Mouse (Mus musculus): ENCODE measurements around the gene Psmd1. TPM values are rescaled to one million over a fixed set of nuclear protein-coding genes. Genes with fewer than 3 reads are reported as not detected.
A peak's percentile ranks its signal among the peaks of the same experiment; 100 is the strongest.

Psmd1 gene
- total RNA-seq, 4 experiments from 2014 or later: 117 to 122 (median 118) TPM

DNA sequence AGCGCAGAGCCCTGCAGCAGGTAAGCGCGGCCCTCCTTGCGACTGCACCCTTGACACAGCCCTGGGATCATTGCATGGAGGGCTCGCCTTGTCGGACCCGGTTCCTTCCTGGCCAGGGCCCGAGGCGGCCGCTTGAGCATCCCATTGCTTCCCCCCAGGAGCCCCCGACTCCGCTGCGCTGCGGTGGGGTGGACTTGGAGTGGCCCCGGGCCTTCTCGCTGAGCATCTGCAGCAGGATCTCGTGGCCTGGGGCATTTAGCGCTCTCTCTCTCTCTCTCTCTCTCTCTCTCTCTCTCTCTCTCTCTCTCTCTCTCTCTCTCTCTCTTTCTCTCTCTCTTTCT is 90.6 kb downstream of the Psmd1 start:
- DNase-seq (ENCODE audit: low spot score in 2 of 2): no peak

DNA sequence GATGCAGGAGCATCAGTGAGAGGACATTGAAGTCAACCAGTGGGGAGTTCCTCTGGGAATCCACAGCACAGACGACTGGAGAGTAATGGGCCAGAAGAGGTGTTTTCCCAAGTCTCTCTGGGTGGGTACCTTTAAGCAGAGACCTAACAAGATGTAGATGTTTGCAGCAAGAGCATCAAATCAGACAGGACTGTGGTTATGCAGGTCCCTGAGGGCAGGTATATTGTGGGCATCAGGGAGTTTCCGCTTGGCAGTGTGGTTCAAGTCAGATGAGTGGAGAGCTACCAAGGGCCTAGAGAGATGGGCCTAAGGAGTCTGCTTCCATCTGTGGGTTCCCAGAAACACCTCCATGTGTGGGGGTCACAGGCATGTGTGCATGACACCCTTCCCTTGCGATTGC is 91.9 kb downstream of the Psmd1 start:
- no peak for DNase-seq (ENCODE audit: low spot score in 2 of 2)

DNA sequence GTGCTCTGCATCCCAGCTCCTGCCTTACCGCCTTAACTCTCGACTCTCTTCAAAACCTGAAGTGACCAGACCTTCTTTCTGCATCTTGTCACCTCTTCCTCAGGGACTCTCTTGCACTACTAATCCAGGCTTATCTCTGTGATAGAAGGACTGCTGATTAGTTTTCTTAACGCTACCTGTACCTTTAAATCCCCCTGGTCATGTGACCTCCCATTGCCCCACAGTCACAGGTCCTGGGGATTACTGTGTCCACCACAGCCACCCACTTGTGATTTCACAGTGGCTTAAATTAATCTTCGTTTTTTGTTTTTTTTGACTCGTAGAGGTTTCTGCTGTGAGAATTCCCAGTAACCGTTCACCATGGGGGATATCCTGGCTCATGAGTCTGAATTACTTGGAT is 92.4 kb downstream of the Psmd1 start:
- DNase-seq (ENCODE audit: low spot score in 2 of 2): no peak

DNA sequence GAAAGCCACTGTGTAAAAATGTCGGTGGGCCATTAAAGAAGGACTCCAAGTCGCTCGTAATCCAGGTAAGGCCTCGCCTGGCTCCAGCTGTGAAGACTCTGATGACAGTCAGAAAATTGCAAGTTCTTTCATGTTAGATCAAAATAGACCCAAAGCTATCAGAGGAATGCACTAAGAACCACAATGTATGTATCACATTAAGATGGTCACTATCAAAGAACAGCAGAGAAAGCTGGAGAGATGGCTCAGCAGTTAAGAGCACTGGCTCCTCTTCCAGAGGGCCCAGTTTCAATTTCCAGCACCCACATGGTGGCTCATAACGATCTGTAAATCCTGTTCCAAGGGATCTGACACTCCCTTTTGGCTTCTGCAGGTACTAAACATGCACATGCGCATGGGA is 95.9 kb downstream of the Psmd1 start:
- no peak for DNase-seq (ENCODE audit: low spot score in 2 of 2)

DNA sequence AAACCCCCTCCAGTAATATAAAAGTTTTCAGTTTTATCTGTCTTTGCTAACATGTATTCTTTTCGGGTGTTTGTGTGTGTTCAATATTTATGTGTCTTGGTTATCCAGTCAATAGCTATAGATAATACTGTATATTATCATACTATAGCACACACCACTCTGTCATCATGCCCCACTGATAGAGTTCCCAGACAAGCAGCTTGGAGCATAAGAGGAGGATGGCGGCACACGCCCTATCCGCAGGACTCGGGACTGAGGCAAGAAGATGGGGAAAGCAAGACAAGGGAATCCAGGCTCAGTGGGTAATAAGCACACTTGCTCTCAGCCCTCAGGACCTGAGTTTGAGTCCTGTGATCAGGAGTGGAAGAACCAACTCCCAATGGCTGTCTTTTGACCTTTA is 96.3 kb downstream of the Psmd1 start:
- no peak for DNase-seq (ENCODE audit: low spot score in 2 of 2)

DNA sequence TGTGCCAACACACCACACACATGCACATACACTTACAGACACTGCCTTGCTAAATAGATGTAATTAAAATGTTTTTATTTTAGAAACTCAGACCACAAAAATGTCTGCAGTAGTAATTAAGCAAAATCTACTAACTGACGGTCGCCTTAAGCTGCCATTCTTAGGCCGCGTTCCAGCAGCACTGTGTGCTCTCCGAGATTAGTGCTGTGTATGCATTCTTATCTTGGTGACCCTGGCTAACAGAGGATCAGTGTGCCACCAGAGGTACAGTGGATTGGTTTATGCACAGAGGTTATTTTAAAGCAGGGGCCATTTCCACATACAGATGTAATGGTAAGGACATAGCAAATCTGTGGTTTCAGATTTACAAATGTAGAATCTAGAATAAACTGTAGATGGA is 96.9 kb downstream of the Psmd1 start:
- DNase-seq (ENCODE audit: low spot score in 2 of 2): no peak

DNA sequence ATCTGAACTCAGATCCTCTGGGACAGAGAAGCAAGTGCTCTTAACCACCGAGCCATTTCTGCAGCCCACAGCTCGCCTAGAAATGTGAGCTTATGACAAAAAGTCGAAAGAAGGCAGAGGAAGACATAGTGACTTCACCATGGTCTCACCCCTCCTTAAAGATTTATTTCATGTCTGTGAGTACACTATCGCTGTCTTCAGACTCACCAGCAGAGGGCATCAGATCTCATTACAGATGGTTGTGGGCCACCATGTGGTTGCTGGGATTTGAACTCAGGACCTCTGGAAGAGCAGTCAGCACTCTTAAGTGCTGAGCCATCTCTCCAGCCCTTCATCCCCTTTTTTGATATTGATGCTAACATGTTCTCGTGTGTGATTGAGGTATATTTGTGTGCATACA is 110.4 kb downstream of the Psmd1 start:
- no peak for DNase-seq (ENCODE audit: low spot score in 2 of 2)

DNA sequence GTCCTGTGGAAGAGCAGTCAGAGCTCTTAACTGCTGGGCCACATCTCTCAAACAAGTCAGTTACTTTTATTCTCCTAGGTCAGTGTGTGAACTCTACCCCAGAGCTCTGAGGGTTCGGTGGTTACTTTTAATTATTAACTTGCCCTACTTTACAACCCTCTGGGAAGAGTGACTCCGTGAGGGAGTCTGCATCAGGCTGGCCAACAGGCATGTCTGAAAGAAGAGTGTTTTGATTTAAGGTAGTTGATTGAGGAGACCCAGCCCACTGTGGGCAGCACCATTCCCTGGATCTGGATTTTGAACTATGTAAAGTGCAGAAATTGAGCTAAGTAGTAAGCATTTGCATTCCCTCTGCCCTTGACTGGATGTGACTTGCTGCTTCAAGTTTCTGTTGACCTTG is 111.9 kb downstream of the Psmd1 start:
- DNase-seq (ENCODE audit: low spot score in 2 of 2): no peak

DNA sequence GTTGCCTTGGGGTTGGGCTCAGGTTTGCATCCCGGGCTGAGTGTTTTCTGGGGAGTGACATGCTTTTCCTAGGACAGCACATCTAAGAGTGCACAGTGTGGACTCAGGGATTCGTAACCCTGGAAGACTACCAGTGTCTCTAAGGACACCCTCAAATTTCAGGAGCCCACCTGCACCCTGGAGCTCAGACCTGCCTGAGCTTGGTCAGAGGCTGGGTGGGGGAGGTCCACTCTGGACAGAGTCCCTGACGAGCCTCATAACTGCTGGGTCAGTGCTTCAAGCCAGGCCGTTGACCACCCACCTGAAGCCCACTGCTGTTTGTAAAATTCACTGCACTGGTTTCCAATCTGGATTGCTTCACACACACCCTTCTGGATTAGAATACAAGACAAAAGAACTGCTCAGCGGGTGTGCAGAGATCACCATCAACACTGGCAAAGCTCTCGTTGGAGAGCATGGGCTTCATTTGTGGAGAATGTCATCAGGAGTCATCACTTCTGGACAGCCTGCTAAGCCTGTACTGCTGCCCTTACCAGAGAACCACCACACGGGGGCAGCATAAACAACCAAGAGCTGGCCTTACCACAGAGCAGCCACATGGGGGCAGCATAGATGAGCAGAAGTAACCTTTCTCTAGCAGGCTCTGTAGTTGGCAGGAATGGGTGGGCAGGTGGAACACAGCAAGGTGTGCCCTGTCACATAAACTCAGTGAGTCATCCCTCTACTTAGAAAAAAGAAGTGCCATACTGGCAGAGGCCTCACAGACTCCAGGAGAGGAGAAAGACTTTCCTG is 114.5 kb downstream of the Psmd1 start:
- DNase-seq (ENCODE audit: low spot score in 2 of 2): peak; percentile 63 to 78

DNA sequence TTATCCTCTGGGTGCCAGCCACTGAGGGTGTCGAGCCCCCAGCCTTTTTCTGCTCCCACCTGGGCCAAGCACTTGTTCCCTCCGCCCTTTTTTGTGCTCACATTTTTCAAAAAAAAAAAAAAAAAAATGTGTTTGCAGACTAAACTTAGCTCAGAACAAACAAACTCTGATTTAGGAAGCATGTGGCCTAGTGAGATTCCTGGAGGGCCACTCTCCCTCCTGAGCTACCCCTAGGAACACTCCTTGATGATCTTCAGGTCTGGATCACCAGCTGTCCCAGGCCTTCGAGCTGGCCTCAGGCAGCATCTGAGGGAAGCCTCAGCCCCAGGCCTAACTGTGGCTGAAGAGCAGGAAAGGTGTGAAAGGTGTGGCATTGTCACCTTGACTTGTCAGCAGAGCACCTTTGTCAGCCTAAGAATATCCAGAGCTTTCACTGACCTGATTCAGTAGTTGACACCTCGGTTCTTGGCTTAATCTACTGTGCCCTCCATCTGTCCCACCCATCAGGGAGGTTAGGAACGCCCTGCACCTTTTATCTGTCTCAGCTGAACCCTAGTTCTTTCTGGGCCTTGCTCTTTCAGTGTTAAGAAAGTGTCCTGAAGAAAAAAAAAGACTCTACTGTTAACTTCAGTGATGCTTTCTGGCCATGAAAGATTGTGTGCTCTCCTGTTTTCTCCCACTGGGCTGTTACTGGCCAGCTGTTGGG is 118.0 kb downstream of the Psmd1 start:
- no peak for DNase-seq (ENCODE audit: low spot score in 2 of 2)

DNA sequence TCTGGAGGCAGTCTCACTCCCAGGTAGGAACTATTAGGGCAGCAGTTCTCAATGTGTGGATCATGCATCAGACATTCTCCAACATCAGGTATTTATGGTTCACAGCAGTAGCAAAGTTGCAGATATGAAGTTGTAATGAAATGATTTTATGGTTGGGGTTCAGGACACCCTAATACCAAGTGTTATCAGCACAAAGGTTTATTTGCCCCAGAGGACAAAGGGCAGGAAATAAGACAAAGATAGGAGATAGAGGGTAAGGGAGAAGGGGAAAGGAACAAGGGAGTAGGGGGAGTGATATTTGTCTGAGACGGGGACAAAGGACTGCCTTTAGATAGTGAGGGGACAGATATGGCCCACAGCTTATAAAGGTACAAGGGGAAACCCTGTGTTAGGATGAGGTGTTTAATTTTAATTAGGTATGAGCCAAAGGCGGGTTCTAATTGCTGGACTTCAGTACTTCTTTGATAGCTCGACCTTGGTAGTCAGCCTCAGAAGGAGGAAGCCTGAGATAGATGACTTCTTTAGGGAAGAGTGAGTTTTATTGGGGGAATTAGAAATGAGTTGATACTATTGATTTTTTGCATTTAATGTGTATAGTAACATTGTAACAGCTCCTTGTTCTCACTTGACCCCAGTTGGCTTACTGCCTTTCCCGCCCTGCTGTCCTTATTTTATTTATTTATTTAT is 119.5 kb downstream of the Psmd1 start:
- DNase-seq (ENCODE audit: low spot score in 2 of 2): no peak

DNA sequence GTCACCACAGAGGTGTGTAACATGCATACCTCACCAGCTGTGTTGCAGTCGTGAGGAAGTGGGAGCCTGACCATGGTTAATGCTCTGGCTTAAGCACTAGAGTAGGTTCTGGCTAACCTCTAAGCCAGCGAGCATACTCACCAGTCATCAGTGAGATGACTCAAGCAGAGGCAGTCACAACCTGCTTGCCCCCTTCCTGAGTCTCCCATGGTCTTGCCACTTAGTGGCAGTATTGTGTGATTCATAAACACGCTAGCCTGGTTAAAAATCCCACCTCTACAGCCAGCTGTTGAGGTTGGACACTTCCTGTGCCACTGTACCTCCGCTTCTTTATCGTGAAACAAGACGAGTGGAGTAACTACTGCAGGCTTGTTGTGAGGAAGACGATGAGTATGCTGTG is 122.6 kb downstream of the Psmd1 start:
- DNase-seq (ENCODE audit: low spot score in 2 of 2): no peak

DNA sequence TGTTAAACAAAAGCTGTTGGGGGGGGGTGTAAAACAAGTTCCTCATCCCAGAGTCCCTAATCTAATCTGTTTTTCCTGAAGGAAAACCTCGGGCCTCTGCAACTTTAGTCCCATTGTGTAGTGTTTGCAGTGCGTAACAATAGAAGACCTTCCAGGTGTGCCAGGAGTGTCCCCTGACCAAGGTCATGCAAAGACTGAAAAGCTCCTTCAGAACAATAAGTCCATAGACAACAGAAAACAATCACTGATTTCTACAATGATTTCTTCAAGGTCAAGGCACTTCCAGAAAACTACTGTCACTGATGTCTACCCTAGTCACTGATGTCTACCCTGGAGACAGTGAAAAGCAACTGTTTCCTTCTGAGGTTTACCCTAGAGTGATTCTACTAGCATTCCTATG is 123.7 kb downstream of the Psmd1 start:
- DNase-seq (ENCODE audit: low spot score in 2 of 2): no peak

DNA sequence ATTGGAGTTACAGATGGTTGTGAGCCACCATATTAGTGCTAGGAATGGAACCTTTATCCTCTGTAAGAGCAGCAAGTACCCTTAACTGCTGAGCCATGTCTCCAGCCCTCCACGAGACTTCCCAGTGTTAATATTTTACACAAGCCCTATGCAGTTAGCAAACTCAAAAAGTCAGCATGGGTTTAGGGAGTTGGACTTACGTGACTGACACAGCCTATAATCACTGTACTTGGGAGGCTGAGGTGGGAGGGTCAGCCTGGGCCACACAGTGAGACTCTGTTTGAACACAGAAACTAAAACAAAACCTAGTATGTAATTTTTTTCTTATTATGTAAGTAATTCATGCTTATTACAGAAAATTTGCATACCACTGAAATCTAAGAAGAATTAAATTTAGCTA is 124.1 kb downstream of the Psmd1 start:
- DNase-seq (ENCODE audit: low spot score in 2 of 2): no peak

Other genes with a start within 250 kb of the Psmd1 start
- 100 to 1,000 TPM; 782 to 804 (median 787) TPM for gene Itm2c, start 170.1 kb upstream of the Psmd1 start, total RNA-seq (2022)
- 1 to 10 TPM; 4.3 to 5.3 (median 4.5) TPM for gene 4933407L21Rik, start 135.9 kb upstream of the Psmd1 start, total RNA-seq (2022)
- under 1 TPM in 3 of 4 experiments, not detected in 1; 0.08 to 0.52 (median 0.25) TPM for gene Gpr55, start 103.4 kb upstream of the Psmd1 start, total RNA-seq (2022)
- 1 to 10 TPM; 1.1 to 1.7 (median 1.3) TPM for gene Spata3, start 47.6 kb upstream of the Psmd1 start, total RNA-seq (2022)
- gene 2810459M11Rik, start 18.5 kb upstream of the Psmd1 start, total RNA-seq (2022): 10 to 100 TPM; 12.6 to 22.3 (median 17.2) TPM
- gene Htr2b, start 47.6 kb downstream of the Psmd1 start, total RNA-seq (2022): not detected
- 1 to 10 TPM in 3 of 4 experiments, not detected in 1; 4.5 to 7.4 (median 6.4) TPM for gene Gm21972, start 69.2 kb downstream of the Psmd1 start, total RNA-seq (2022)
- gene Armc9, start 90.4 kb downstream of the Psmd1 start, total RNA-seq (2022): 10 to 100 TPM; 35.5 to 52.4 (median 43.3) TPM
- gene B3gnt7, start 238.4 kb downstream of the Psmd1 start, total RNA-seq (2022): 1 to 10 TPM in 2 of 4 experiments, under 1 TPM in 2; 0.63 to 2.1 (median 1.1) TPM

Measured in layer of hippocampus, adult 8-10 months (tissue).